Mouse (Mus musculus): ENCODE measurements around the gene Rnft2. TPM values are rescaled to one million over a fixed set of nuclear protein-coding genes. Genes with fewer than 3 reads are reported as not detected.

Gene Rnft2
- polyA plus RNA-seq (2015; fragmentation: Nextera tagmentation; extraction: Ambion mirVana), result 9.4 and 11.1 TPM in 2 replicates

DNA sequence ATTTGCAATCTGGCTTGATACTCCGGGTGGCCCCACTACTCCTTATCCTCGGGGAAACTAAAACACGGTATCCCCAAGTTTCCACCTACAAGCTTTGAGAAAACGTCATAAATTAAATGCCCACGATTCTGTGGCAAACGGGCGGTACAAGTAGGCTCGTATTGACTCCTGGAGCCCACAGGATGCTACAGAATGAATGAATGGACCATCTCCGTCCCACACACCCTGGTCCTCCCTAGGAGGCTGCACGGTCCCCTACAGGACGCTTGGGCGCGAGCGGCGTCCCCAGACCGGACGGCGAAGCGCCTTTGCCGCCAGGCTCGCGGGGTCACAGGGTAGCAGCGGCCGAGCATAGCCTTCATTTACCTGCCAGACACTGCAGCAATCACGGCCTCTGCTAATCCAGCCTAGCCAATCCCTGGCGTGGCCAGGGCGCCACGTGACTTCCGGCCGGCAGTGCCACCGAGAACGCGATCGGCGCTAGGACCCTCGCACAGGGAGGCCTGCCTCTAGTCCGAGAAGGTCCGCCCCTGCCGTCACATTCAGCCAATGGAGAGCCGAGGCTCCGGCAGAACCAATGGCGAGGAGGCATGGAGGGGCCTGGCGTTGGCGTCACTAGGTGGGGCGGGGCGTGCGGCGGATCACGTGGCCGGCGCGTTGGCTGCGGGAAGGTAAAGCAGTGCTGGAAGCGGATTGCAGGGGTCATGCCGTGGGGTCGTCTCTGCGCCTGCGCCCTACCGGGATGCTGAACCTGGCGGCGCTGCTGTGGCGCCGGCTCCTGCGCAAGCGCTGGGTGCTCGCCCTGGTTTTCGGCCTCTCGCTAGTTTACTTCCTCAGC, at the start of gene Rnft2, which contains the start of gene 2410131K14Rik:
Gene Rnft2 (minus strand): TSS at position 511 of the 838 bp plus-strand sequence.
Gene 2410131K14Rik (plus strand): TSS at position 622 of the 838 bp plus-strand sequence.
- peaks cover 22% of the 10 kb centered on the region for H3K4me1 ChIP-seq (replicated peaks; ENCODE audit: control insufficient read depth, insufficient read depth, low read length)
- under 1% methylated on average over 68 of the region's 68 CpGs for WGBS
- peak within 1 kb of the TSS; percentile 85 for H3K4me2 ChIP-seq (ENCODE audit: low read length)
- ATAC-seq, result peak; percentile 100
- H3K4me3 ChIP-seq (replicated peaks; ENCODE audit: low read length), result peak within 1 kb of the TSS; percentile 87
- H3K27ac ChIP-seq (ENCODE audit: low read length), result peak within 1 kb of the TSS; percentile 80
- H3K36me3 ChIP-seq (ENCODE audit: control insufficient read depth, insufficient read depth), result peaks cover 5% of the 10 kb centered on the region; the same call in 1 of the 2 replicates
- H3K9ac ChIP-seq (replicated peaks; ENCODE audit: low read depth, low read length), result peak within 1 kb of the TSS; percentile 88
- no peaks in the 10 kb centered on the region for H3K27me3 ChIP-seq (replicated peaks; ENCODE audit: control insufficient read depth, insufficient read depth, low read length)
- no peaks in the 10 kb centered on the region for H3K9me3 ChIP-seq (ENCODE audit: control insufficient read depth, low read length)

- ATAC-seq, result peak; percentile 92
- H3K9me3 ChIP-seq (ENCODE audit: control insufficient read depth, low read length), result no peaks in the 10 kb centered on the region
- H3K4me3 ChIP-seq (replicated peaks; ENCODE audit: low read length), result peak overlapping the region; percentile 15; the same call in 1 of the 2 replicates
- 9% methylated on average over 23 of the region's 23 CpGs for WGBS
- peak overlapping the region; percentile 33 for H3K4me2 ChIP-seq (ENCODE audit: low read length)
- H3K27ac ChIP-seq (ENCODE audit: low read length), result peak overlapping the region; percentile 84
- H3K36me3 ChIP-seq (ENCODE audit: control insufficient read depth, insufficient read depth), result no peaks in the 10 kb centered on the region
- H3K9ac ChIP-seq (replicated peaks; ENCODE audit: low read depth, low read length), result no peak overlapping the region
- H3K4me1 ChIP-seq (replicated peaks; ENCODE audit: control insufficient read depth, insufficient read depth, low read length), result peaks cover 28% of the 10 kb centered on the region
- H3K27me3 ChIP-seq (replicated peaks; ENCODE audit: control insufficient read depth, insufficient read depth, low read length), result no peaks in the 10 kb centered on the region
Measured at GRCm38 (mm10) chr5:118294086-118294864, 49.4 kb upstream of the Rnft2 start.

DNA sequence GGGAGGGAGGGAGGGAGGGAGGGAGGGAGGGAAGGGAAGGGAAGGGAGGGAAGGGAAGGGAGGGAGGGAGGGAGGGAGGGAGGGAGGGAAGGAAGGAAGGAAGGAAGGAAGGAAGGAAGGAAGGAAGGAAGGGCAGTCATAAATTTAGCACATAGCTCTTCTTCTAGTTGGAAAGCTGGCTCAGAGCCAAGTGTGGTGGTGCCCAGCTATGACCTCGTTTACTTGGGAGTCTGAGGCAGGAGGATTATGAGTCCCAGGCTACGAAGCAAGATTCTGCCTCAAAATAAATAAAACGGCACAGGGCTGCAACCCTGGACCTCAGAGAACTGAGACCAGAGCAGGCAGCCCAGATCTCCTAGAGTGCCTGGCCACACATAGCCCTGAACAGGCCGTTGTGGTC, 47.6 kb upstream of the Rnft2 start:
- Histone ChIP-seq H3K36me3 (ENCODE audit: control insufficient read depth, insufficient read depth) (no peaks in the 10 kb centered on the region), H3K9me3 (ENCODE audit: control insufficient read depth, low read length) (no peaks in the 10 kb centered on the region), H3K4me1 (replicated peaks; ENCODE audit: control insufficient read depth, insufficient read depth, low read length) (peaks cover 21% of the 10 kb centered on the region), H3K4me2 (ENCODE audit: low read length) (no peak overlapping the region), H3K27ac (ENCODE audit: low read length) (no peak overlapping the region), H3K4me3 (replicated peaks; ENCODE audit: low read length) (no peak overlapping the region), H3K27me3 (replicated peaks; ENCODE audit: control insufficient read depth, insufficient read depth, low read length) (no peaks in the 10 kb centered on the region), H3K9ac (replicated peaks; ENCODE audit: low read depth, low read length) (no peak overlapping the region)
- ATAC-seq, result no peak
- 39% methylated on average over 4 of the region's 4 CpGs for WGBS

GRCm38 (mm10) chr5:118291453-118291852, 46.5 kb upstream of the Rnft2 start:
- H3K36me3 ChIP-seq (ENCODE audit: control insufficient read depth, insufficient read depth), result no peaks in the 10 kb centered on the region
- ATAC-seq, result no peak
- 92% methylated on average over 4 of the region's 4 CpGs for WGBS

GRCm38 (mm10) chr5:118277741-118278495, 33.0 kb upstream of the Rnft2 start:
- Histone ChIP-seq H3K4me1 (replicated peaks; ENCODE audit: control insufficient read depth, insufficient read depth, low read length) (peaks cover 33% of the 10 kb centered on the region), H3K27me3 (replicated peaks; ENCODE audit: control insufficient read depth, insufficient read depth, low read length) (no peaks in the 10 kb centered on the region), H3K4me2 (ENCODE audit: low read length) (no peak overlapping the region), H3K9ac (replicated peaks; ENCODE audit: low read depth, low read length) (no peak overlapping the region), H3K9me3 (ENCODE audit: control insufficient read depth, low read length) (no peaks in the 10 kb centered on the region), H3K4me3 (replicated peaks; ENCODE audit: low read length) (no peak overlapping the region), H3K36me3 (ENCODE audit: control insufficient read depth, insufficient read depth) (no peaks in the 10 kb centered on the region), H3K27ac (ENCODE audit: low read length) (no peak overlapping the region)
- no peak for ATAC-seq
- WGBS, result 90% methylated on average over 18 of the region's 18 CpGs

More at GRCm38 (mm10) chr5:118291453-118291852, 46.5 kb upstream of the Rnft2 start:
- H3K4me1 ChIP-seq (replicated peaks; ENCODE audit: control insufficient read depth, insufficient read depth, low read length), result peaks cover 18% of the 10 kb centered on the region
- H3K4me3 ChIP-seq (replicated peaks; ENCODE audit: low read length), result no peak overlapping the region
- no peak overlapping the region for H3K9ac ChIP-seq (replicated peaks; ENCODE audit: low read depth, low read length)
- H3K27ac ChIP-seq (ENCODE audit: low read length), result no peak overlapping the region
- no peaks in the 10 kb centered on the region for H3K27me3 ChIP-seq (replicated peaks; ENCODE audit: control insufficient read depth, insufficient read depth, low read length)
- H3K9me3 ChIP-seq (ENCODE audit: control insufficient read depth, low read length), result no peaks in the 10 kb centered on the region
- H3K4me2 ChIP-seq (ENCODE audit: low read length), result no peak overlapping the region

GRCm38 (mm10) chr5:118276711-118277110, 31.8 kb upstream of the Rnft2 start:
- H3K9me3 ChIP-seq (ENCODE audit: control insufficient read depth, low read length), result no peaks in the 10 kb centered on the region
- ATAC-seq, result no peak
- no peak overlapping the region for H3K4me2 ChIP-seq (ENCODE audit: low read length)
- 12% methylated on average over 8 of the region's 8 CpGs for WGBS
- H3K27me3 ChIP-seq (replicated peaks; ENCODE audit: control insufficient read depth, insufficient read depth, low read length), result no peaks in the 10 kb centered on the region
- no peak overlapping the region for H3K9ac ChIP-seq (replicated peaks; ENCODE audit: low read depth, low read length)
- H3K4me3 ChIP-seq (replicated peaks; ENCODE audit: low read length), result no peak overlapping the region
- H3K4me1 ChIP-seq (replicated peaks; ENCODE audit: control insufficient read depth, insufficient read depth, low read length), result peaks cover 43% of the 10 kb centered on the region
- H3K36me3 ChIP-seq (ENCODE audit: control insufficient read depth, insufficient read depth), result no peaks in the 10 kb centered on the region
- no peak overlapping the region for H3K27ac ChIP-seq (ENCODE audit: low read length)

- no peak overlapping the region for H3K9ac ChIP-seq (replicated peaks; ENCODE audit: low read depth, low read length)
- no peaks in the 10 kb centered on the region for H3K36me3 ChIP-seq (ENCODE audit: control insufficient read depth, insufficient read depth)
- WGBS, result 29% methylated on average over 7 of the region's 7 CpGs
- H3K9me3 ChIP-seq (ENCODE audit: control insufficient read depth, low read length), result no peaks in the 10 kb centered on the region
- no peak for ATAC-seq
- no peak overlapping the region for H3K27ac ChIP-seq (ENCODE audit: low read length)
- peaks cover 47% of the 10 kb centered on the region for H3K4me1 ChIP-seq (replicated peaks; ENCODE audit: control insufficient read depth, insufficient read depth, low read length)
- H3K4me2 ChIP-seq (ENCODE audit: low read length), result no peak overlapping the region
- no peaks in the 10 kb centered on the region for H3K27me3 ChIP-seq (replicated peaks; ENCODE audit: control insufficient read depth, insufficient read depth, low read length)
- H3K4me3 ChIP-seq (replicated peaks; ENCODE audit: low read length), result no peak overlapping the region
Measured at GRCm38 (mm10) chr5:118276281-118276680, 31.4 kb upstream of the Rnft2 start.

DNA sequence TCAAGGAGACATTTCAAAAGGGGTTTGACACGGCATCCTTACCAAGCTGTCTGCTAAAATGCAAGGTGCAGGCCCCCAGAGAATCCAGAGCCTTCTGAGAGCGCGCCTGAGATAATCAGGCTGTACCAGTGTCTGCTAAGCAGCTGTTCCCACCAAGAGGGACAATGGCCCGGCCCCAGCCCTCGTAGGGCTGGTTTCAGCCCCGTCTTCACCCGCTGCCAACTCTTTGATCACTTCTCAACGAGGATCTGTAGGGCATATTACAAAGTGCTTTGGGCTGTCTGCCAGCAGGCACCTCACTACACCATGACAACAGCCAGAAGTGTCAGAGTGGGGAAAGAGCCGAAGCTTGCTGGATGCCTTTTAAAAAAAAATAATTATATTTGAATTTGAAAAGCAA, 29.6 kb upstream of the Rnft2 start:
- WGBS, result 5% methylated on average over 9 of the region's 9 CpGs
- H3K4me1 ChIP-seq (replicated peaks; ENCODE audit: control insufficient read depth, insufficient read depth, low read length), result peaks cover 53% of the 10 kb centered on the region
- no peaks in the 10 kb centered on the region for H3K9me3 ChIP-seq (ENCODE audit: control insufficient read depth, low read length)
- ATAC-seq, result peak; percentile 86
- peak overlapping the region; percentile 67 for H3K27ac ChIP-seq (ENCODE audit: low read length)
- H3K4me2 ChIP-seq (ENCODE audit: low read length), result peak overlapping the region; percentile 39
- 0 out of 2 replicates have a peak overlapping the region, but pooled peaks have one; percentile 13 for H3K9ac ChIP-seq (replicated peaks; ENCODE audit: low read depth, low read length)
- H3K4me3 ChIP-seq (replicated peaks; ENCODE audit: low read length), result 0 out of 2 replicates have a peak overlapping the region, but pooled peaks have one; percentile 7
- no peaks in the 10 kb centered on the region for H3K36me3 ChIP-seq (ENCODE audit: control insufficient read depth, insufficient read depth)
- no peaks in the 10 kb centered on the region; the same call in 1 of the 2 replicates for H3K27me3 ChIP-seq (replicated peaks; ENCODE audit: control insufficient read depth, insufficient read depth, low read length)
